Mouse (Mus musculus): ENCODE measurements around the gene Zfp27.

Zfp27 gene

GRCm38 (mm10) chr7:29905966-29906681, at the start of gene Zfp27:
TSS of gene Zfp27 (minus strand) at chr7:29906572.
- peak; percentile 35 to 50 for DNase-seq (ENCODE audit: low read depth in 2 of 2, low spot score in 2 of 2)

- DNase-seq (ENCODE audit: low read depth in 2 of 2, low spot score in 2 of 2): peak; percentile 4 to 28
These were observed 48.4 kb upstream of the Zfp27 start for GRCm38 (mm10) chr7:29954731-29955130.

GRCm38 (mm10) chr7:29953513-29954401, 47.4 kb upstream of the Zfp27 start, which contains the start of gene Zfp74:
TSS of gene Zfp74 (minus strand) at chr7:29954089.
- peak; percentile 60 to 70 for DNase-seq (ENCODE audit: low read depth in 2 of 2, low spot score in 2 of 2)

- no peak for DNase-seq (ENCODE audit: low read depth in 2 of 2, low spot score in 2 of 2)
These were observed 46.7 kb upstream of the Zfp27 start for GRCm38 (mm10) chr7:29953086-29953485.

- DNase-seq (ENCODE audit: low read depth in 2 of 2, low spot score in 2 of 2): no peak
These were observed 37.8 kb upstream of the Zfp27 start for GRCm38 (mm10) chr7:29944201-29944600.

GRCm38 (mm10) chr7:29943720-29944119, 37.3 kb upstream of the Zfp27 start:
- no peak for DNase-seq (ENCODE audit: low read depth in 2 of 2, low spot score in 2 of 2)

- DNase-seq (ENCODE audit: low read depth in 2 of 2, low spot score in 2 of 2): no peak
These were observed 36.4 kb upstream of the Zfp27 start for GRCm38 (mm10) chr7:29942740-29943139.

GRCm38 (mm10) chr7:29941027-29941426, 34.7 kb upstream of the Zfp27 start:
- DNase-seq (ENCODE audit: low read depth in 2 of 2, low spot score in 2 of 2): no peak

- DNase-seq (ENCODE audit: low read depth in 2 of 2, low spot score in 2 of 2): no peak
These were observed 32.5 kb upstream of the Zfp27 start for GRCm38 (mm10) chr7:29938856-29939255.

GRCm38 (mm10) chr7:29922780-29923179, 16.4 kb upstream of the Zfp27 start:
- no peak for DNase-seq (ENCODE audit: low read depth in 2 of 2, low spot score in 2 of 2)

- no peak for DNase-seq (ENCODE audit: low read depth in 2 of 2, low spot score in 2 of 2)
These were observed 15.2 kb upstream of the Zfp27 start for GRCm38 (mm10) chr7:29921439-29922093.

GRCm38 (mm10) chr7:29918062-29918453, 11.7 kb upstream of the Zfp27 start:
- no peak for DNase-seq (ENCODE audit: low read depth in 2 of 2, low spot score in 2 of 2)

GRCm38 (mm10) chr7:29917371-29918061, 11.1 kb upstream of the Zfp27 start:
- no peak for DNase-seq (ENCODE audit: low read depth in 2 of 2, low spot score in 2 of 2)

- no peak for DNase-seq (ENCODE audit: low read depth in 2 of 2, low spot score in 2 of 2)
These were observed 5.8 kb upstream of the Zfp27 start for GRCm38 (mm10) chr7:29912172-29912571.

GRCm38 (mm10) chr7:29910252-29910651, 3.9 kb upstream of the Zfp27 start:
- no peak for DNase-seq (ENCODE audit: low read depth in 2 of 2, low spot score in 2 of 2)

GRCm38 (mm10) chr7:29908130-29908950, 2.0 kb upstream of the Zfp27 start, which contains the start of gene Zfp383:
TSS of gene Zfp383 (plus strand) at chr7:29908223.
- DNase-seq (ENCODE audit: low read depth in 2 of 2, low spot score in 2 of 2): peak; percentile 55 to 76

GRCm38 (mm10) chr7:29907206-29907605, 834 bp upstream of the Zfp27 start:
- no peak for DNase-seq (ENCODE audit: low read depth in 2 of 2, low spot score in 2 of 2)

GRCm38 (mm10) chr7:29906682-29907058, 298 bp upstream of the Zfp27 start:
- DNase-seq (ENCODE audit: low read depth in 2 of 2, low spot score in 2 of 2): no peak

- DNase-seq (ENCODE audit: low read depth in 2 of 2, low spot score in 2 of 2): no peak
These were observed 2.3 kb downstream of the Zfp27 start for GRCm38 (mm10) chr7:29904101-29904500.

- DNase-seq (ENCODE audit: low read depth in 2 of 2, low spot score in 2 of 2): no peak
These were observed 8.0 kb downstream of the Zfp27 start for GRCm38 (mm10) chr7:29898351-29898750.
